Mouse (Mus musculus) CH12.LX (cell line): ENCODE results near the gene Ston2.

ENCODE experiments used
- BHLHE40 ChIP-seq: IDR thresholded peaks from 2 replicates; pipeline ENCODE4 v1.6.1; 2011; ENCODE audit warnings: mild to moderate bottlenecking, low read depth, low read length, improper control_type of control experiment
- CHD2 ChIP-seq: IDR thresholded peaks from 2 replicates; pipeline ENCODE4 v1.6.1; 2011; ENCODE audit warnings: low read length, improper control_type of control experiment
- CTCF ChIP-seq, 2 experiments: IDR thresholded peaks in 1 of 2; conservative IDR thresholded peaks in 1 of 2; 2 replicates each; pipeline ENCODE4 v1.5.1; 2011 to 2012; ENCODE audit warnings: low read depth in 2 of 2, low read length in 2 of 2, improper control_type of control experiment in 1 of 2, inconsistent platforms in 1 of 2, mild to moderate bottlenecking in 1 of 2, moderate library complexity in 1 of 2
- E2F4 ChIP-seq: IDR thresholded peaks from 2 replicates; pipeline ENCODE4 v1.6.1; 2011; ENCODE audit warnings: low read depth, low read length, improper control_type of control experiment; ENCODE audit not compliant: insufficient replicate concordance
- ELF1 ChIP-seq: IDR thresholded peaks from 2 replicates; pipeline ENCODE4 v1.6.1; 2014; ENCODE audit warnings: low read depth, mild to moderate bottlenecking, inconsistent platforms, low read length, improper control_type of control experiment
- EP300 ChIP-seq: IDR thresholded peaks from 2 replicates; pipeline ENCODE4 v1.6.1; 2011; ENCODE audit warnings: low read length, improper control_type of control experiment
- ETS1 ChIP-seq: conservative IDR thresholded peaks from 2 replicates; pipeline ENCODE4 v1.6.1; 2012; ENCODE audit warnings: low read depth, mild to moderate bottlenecking, inconsistent platforms, low read length, improper control_type of control experiment, moderate library complexity
- JUND ChIP-seq: conservative IDR thresholded peaks from 2 replicates; pipeline ENCODE4 v1.6.1; 2011; ENCODE audit warnings: low read depth, low read length, improper control_type of control experiment
- NELFE ChIP-seq: IDR thresholded peaks from 2 replicates; pipeline ENCODE4 v1.6.1; 2011; ENCODE audit warnings: low read depth, low read length, improper control_type of control experiment
- NRF1 ChIP-seq: IDR thresholded peaks from 2 replicates; pipeline ENCODE4 v1.6.1; 2014; ENCODE audit warnings: low read depth, mild to moderate bottlenecking, inconsistent platforms, low read length, improper control_type of control experiment, moderate library complexity
- POLR2A ChIP-seq: IDR thresholded peaks from 2 replicates; pipeline ENCODE4 v1.6.1; 2011; ENCODE audit warnings: low read depth, mild to moderate bottlenecking, improper control_type of control experiment, low read length
- SIN3A ChIP-seq: IDR thresholded peaks from 2 replicates; pipeline ENCODE4 v1.6.1; 2012; ENCODE audit warnings: low read length, improper control_type of control experiment, inconsistent platforms
- USF2 ChIP-seq: conservative IDR thresholded peaks from 2 replicates; pipeline ENCODE4 v1.6.1; 2011; ENCODE audit warnings: low read depth, low read length, improper control_type of control experiment
- ZKSCAN1 ChIP-seq: IDR thresholded peaks from 2 replicates; pipeline ENCODE4 v1.6.1; 2012; ENCODE audit warnings: low read depth, inconsistent platforms, low read length, improper control_type of control experiment, borderline replicate concordance

GRCm38 (mm10) chr12:91768871-91769270 lies 19.3 kb downstream of the Ston2 start:
- no peak for TF ChIP-seq CHD2
- TF ChIP-seq ELF1 = no peak
- no peak for TF ChIP-seq POLR2A
- TF ChIP-seq JUND = no peak
- no peak for TF ChIP-seq CTCF (conservative IDR thresholded peaks at IDR 0.05 in 1 of 2, IDR thresholded peaks at IDR 0.05 in 1 of 2; ENCODE audit: low read depth in 2 of 2, low read length in 2 of 2)
- TF ChIP-seq SIN3A = no peak
- TF ChIP-seq BHLHE40 = no peak
- no peak for TF ChIP-seq EP300
- TF ChIP-seq E2F4 = no peak
- TF ChIP-seq NRF1 = no peak
- no peak for TF ChIP-seq NELFE
- no peak for TF ChIP-seq ETS1
- TF ChIP-seq ZKSCAN1 = no peak
- no peak for TF ChIP-seq USF2
